Mouse (Mus musculus): ENCODE data around the gene Dpyd. TPM values are rescaled to one million over a fixed set of nuclear protein-coding genes. Genes with fewer than 3 reads are reported as not detected.

Dpyd gene
- total RNA-seq, 2 experiments from 2014 or later = 8.3 to 11.2 TPM

- peak; percentile 11 to 20 for DNase-seq (ENCODE audit: low spot score in 2 of 2)
- intact Hi-C loops (cut with DNase I) = loop anchor here (10.0 kb wide), 1 partner anchor 239 kb away; no protein-coding TSS in a partner anchor
Measured at GRCm38 (mm10) chr3:118674121-118674745, 112.3 kb downstream of the Dpyd start.

GRCm38 (mm10) chr3:118675441-118675840, 113.5 kb downstream of the Dpyd start:
- no peak for DNase-seq (ENCODE audit: low spot score in 2 of 2)
- intact Hi-C loops (cut with DNase I) = loop anchor here (10.0 kb wide), 1 partner anchor 241 kb away; no protein-coding TSS in a partner anchor

- DNase-seq (ENCODE audit: low spot score in 2 of 2) = no peak
- intact Hi-C loops (cut with DNase I) = loop anchor here (10.0 kb wide), 1 partner anchor 241 kb away; no protein-coding TSS in a partner anchor
Measured at GRCm38 (mm10) chr3:118676052-118676777, 114.3 kb downstream of the Dpyd start.

- DNase-seq (ENCODE audit: low spot score in 2 of 2) = peak in 1 of 2 experiments; percentile 10
- intact Hi-C loops (cut with DNase I) = no loop called here
Measured at GRCm38 (mm10) chr3:118680803-118681202, 118.9 kb downstream of the Dpyd start.

GRCm38 (mm10) chr3:118750269-118750668, 188.3 kb downstream of the Dpyd start:
- intact Hi-C loops (cut with DNase I) = no loop called here
- no peak for DNase-seq (ENCODE audit: low spot score in 2 of 2)

- DNase-seq (ENCODE audit: low spot score in 2 of 2) = no peak
- intact Hi-C loops (cut with DNase I) = no loop called here
Measured at GRCm38 (mm10) chr3:118753623-118754022, 191.7 kb downstream of the Dpyd start.

GRCm38 (mm10) chr3:118756099-118756498, 194.2 kb downstream of the Dpyd start:
- DNase-seq (ENCODE audit: low spot score in 2 of 2) = no peak
- intact Hi-C loops (cut with DNase I) = no loop called here

GRCm38 (mm10) chr3:118812885-118813284, 251.0 kb downstream of the Dpyd start:
- intact Hi-C loops (cut with DNase I) = no loop called here
- DNase-seq (ENCODE audit: low spot score in 2 of 2) = no peak

GRCm38 (mm10) chr3:118850613-118851527, 288.9 kb downstream of the Dpyd start:
- intact Hi-C loops (cut with DNase I) = no loop called here
- no peak for DNase-seq (ENCODE audit: low spot score in 2 of 2)

GRCm38 (mm10) chr3:118852711-118853110, 290.8 kb downstream of the Dpyd start:
- intact Hi-C loops (cut with DNase I) = no loop called here
- no peak for DNase-seq (ENCODE audit: low spot score in 2 of 2)

- intact Hi-C loops (cut with DNase I) = no loop called here
- no peak for DNase-seq (ENCODE audit: low spot score in 2 of 2)
Measured at GRCm38 (mm10) chr3:118855411-118855810, 293.5 kb downstream of the Dpyd start.

- intact Hi-C loops (cut with DNase I) = no loop called here
Measured at GRCm38 (mm10) chr3:118869113-118870107, 307.5 kb downstream of the Dpyd start.

GRCm38 (mm10) chr3:118875871-118876270, 313.9 kb downstream of the Dpyd start:
- DNase-seq (ENCODE audit: low spot score in 2 of 2) = no peak
- intact Hi-C loops (cut with DNase I) = no loop called here

More at GRCm38 (mm10) chr3:118869113-118870107, 307.5 kb downstream of the Dpyd start:
- no peak for DNase-seq (ENCODE audit: low spot score in 2 of 2)

- intact Hi-C loops (cut with DNase I) = no loop called here
- peak in 1 of 2 experiments; percentile 3 for DNase-seq (ENCODE audit: low spot score in 2 of 2)
Measured at GRCm38 (mm10) chr3:118899036-118899435, 337.1 kb downstream of the Dpyd start.

GRCm38 (mm10) chr3:118991312-118991711, 429.4 kb downstream of the Dpyd start:
- intact Hi-C loops (cut with DNase I) = no loop called here
- DNase-seq (ENCODE audit: low spot score in 2 of 2) = no peak

- intact Hi-C loops (cut with DNase I) = no loop called here
Measured at GRCm38 (mm10) chr3:118991793-118992192, 429.9 kb downstream of the Dpyd start.

GRCm38 (mm10) chr3:119021255-119021654, 459.3 kb downstream of the Dpyd start:
- intact Hi-C loops (cut with DNase I) = no loop called here
- peak in 1 of 2 experiments; percentile 3 for DNase-seq (ENCODE audit: low spot score in 2 of 2)

More at GRCm38 (mm10) chr3:118991793-118992192, 429.9 kb downstream of the Dpyd start:
- peak in 1 of 2 experiments; percentile 2 for DNase-seq (ENCODE audit: low spot score in 2 of 2)

- DNase-seq (ENCODE audit: low spot score in 2 of 2) = no peak
- intact Hi-C loops (cut with DNase I) = no loop called here
Measured at GRCm38 (mm10) chr3:119042611-119043010, 480.7 kb downstream of the Dpyd start.
